Mouse (Mus musculus) CH12.LX (cell line): ENCODE data around the gene Tial1. TPM values are rescaled to one million over a fixed set of nuclear protein-coding genes. Genes with fewer than 3 reads are reported as not detected.

Experiments
- DNase-seq: peaks from one replicate; pipeline ENCODE4 v3.0.0-alpha.2; 2013; ENCODE audit errors: extremely low read depth
- H3K27ac ChIP-seq: 2 replicates; pipeline ENCODE4 v1.5.1; 2012; ENCODE audit warnings: low read depth, mild to moderate bottlenecking, control low read depth, moderate library complexity; ENCODE audit not compliant: insufficient read depth
- H3K27me3 ChIP-seq: replicated peaks from 2 replicates; pipeline ENCODE3; 2012; ENCODE audit warnings: inconsistent platforms
- H3K36me3 ChIP-seq, 2 experiments: replicated peaks in 1 of 2; 2 replicates each; pipeline versions ENCODE3 to v1.6.1; 2012; ENCODE audit warnings: inconsistent platforms in 1 of 2, low read length in 1 of 2, mild to moderate bottlenecking in 1 of 2, mixed read lengths in 1 of 2, moderate library complexity in 1 of 2; ENCODE audit not compliant: control insufficient read depth in 1 of 2, insufficient read depth in 1 of 2
- H3K4me1 ChIP-seq, 2 experiments: 2 replicates each; pipeline ENCODE4 v1.6.1; 2012; ENCODE audit warnings: inconsistent platforms in 1 of 2, moderate library complexity in 1 of 2; ENCODE audit not compliant: insufficient read depth in 2 of 2, control insufficient read depth in 1 of 2
- H3K4me2 ChIP-seq: 2 replicates; pipeline ENCODE4 v1.6.1; 2012; ENCODE audit warnings: low read depth, mild to moderate bottlenecking, control low read depth; ENCODE audit not compliant: poor library complexity, insufficient read depth, severe bottlenecking
- H3K4me3 ChIP-seq, 3 experiments: fragments of 150-350 bp in 1 of 3; sonication (generic) in 1 of 3; replicated peaks in 1 of 3; 2 replicates each; pipeline versions ENCODE3 to v1.5.1; 2011 to 2012; ENCODE audit warnings: low read depth in 2 of 3, low read length in 2 of 3, mild to moderate bottlenecking in 2 of 3, moderate library complexity in 2 of 3, control low read depth in 1 of 3, improper control_type of control experiment in 1 of 3, inconsistent platforms in 1 of 3, mixed read lengths in 1 of 3; ENCODE audit not compliant: poor library complexity in 1 of 3
- H3K79me2 ChIP-seq: replicated peaks from 2 replicates; pipeline ENCODE4 v1.6.1; 2012; ENCODE audit warnings: mild to moderate bottlenecking, moderate library complexity; ENCODE audit not compliant: control insufficient read depth, poor library complexity, insufficient read depth, severe bottlenecking; ENCODE audit errors: extremely low read depth
- H3K9ac ChIP-seq: 2 replicates; pipeline ENCODE4 v1.6.1; 2012; ENCODE audit warnings: low read depth, mild to moderate bottlenecking, control low read depth, moderate library complexity; ENCODE audit not compliant: insufficient read depth
- H3K9me3 ChIP-seq: replicated peaks from 2 replicates; pipeline ENCODE3; 2012; ENCODE audit warnings: low read length, inconsistent platforms, mixed read lengths
- BHLHE40 ChIP-seq: IDR thresholded peaks from 2 replicates; pipeline ENCODE4 v1.6.1; 2011; ENCODE audit warnings: mild to moderate bottlenecking, low read depth, low read length, improper control_type of control experiment
- CHD2 ChIP-seq: IDR thresholded peaks from 2 replicates; pipeline ENCODE4 v1.6.1; 2011; ENCODE audit warnings: low read length, improper control_type of control experiment
- CTCF ChIP-seq, 2 experiments: IDR thresholded peaks in 1 of 2; conservative IDR thresholded peaks in 1 of 2; 2 replicates each; pipeline ENCODE4 v1.5.1; 2011 to 2012; ENCODE audit warnings: low read depth in 2 of 2, low read length in 2 of 2, improper control_type of control experiment in 1 of 2, inconsistent platforms in 1 of 2, mild to moderate bottlenecking in 1 of 2, moderate library complexity in 1 of 2
- E2F4 ChIP-seq: IDR thresholded peaks from 2 replicates; pipeline ENCODE4 v1.6.1; 2011; ENCODE audit warnings: low read depth, low read length, improper control_type of control experiment; ENCODE audit not compliant: insufficient replicate concordance
- ELF1 ChIP-seq: IDR thresholded peaks from 2 replicates; pipeline ENCODE4 v1.6.1; 2014; ENCODE audit warnings: low read depth, mild to moderate bottlenecking, inconsistent platforms, low read length, improper control_type of control experiment
- EP300 ChIP-seq: IDR thresholded peaks from 2 replicates; pipeline ENCODE4 v1.6.1; 2011; ENCODE audit warnings: low read length, improper control_type of control experiment
- ETS1 ChIP-seq: conservative IDR thresholded peaks from 2 replicates; pipeline ENCODE4 v1.6.1; 2012; ENCODE audit warnings: low read depth, mild to moderate bottlenecking, inconsistent platforms, low read length, improper control_type of control experiment, moderate library complexity
- HCFC1 ChIP-seq: IDR thresholded peaks from 2 replicates; pipeline ENCODE4 v1.6.1; 2012; ENCODE audit warnings: low read depth, mild to moderate bottlenecking, inconsistent platforms, low read length, improper control_type of control experiment
- JUN ChIP-seq: IDR thresholded peaks from 2 replicates; pipeline ENCODE4 v1.6.1; 2011; ENCODE audit warnings: low read depth, mild to moderate bottlenecking, low read length, improper control_type of control experiment, moderate library complexity; ENCODE audit not compliant: insufficient read depth
- JUND ChIP-seq: conservative IDR thresholded peaks from 2 replicates; pipeline ENCODE4 v1.6.1; 2011; ENCODE audit warnings: low read depth, low read length, improper control_type of control experiment
- MAX ChIP-seq: IDR thresholded peaks from 2 replicates; pipeline ENCODE4 v1.6.1; 2011; ENCODE audit warnings: low read length, improper control_type of control experiment
- NRF1 ChIP-seq: IDR thresholded peaks from 2 replicates; pipeline ENCODE4 v1.6.1; 2014; ENCODE audit warnings: low read depth, mild to moderate bottlenecking, inconsistent platforms, low read length, improper control_type of control experiment, moderate library complexity
- POLR2AphosphoS2 ChIP-seq: IDR thresholded peaks from 2 replicates; pipeline ENCODE4 v1.6.1; 2011; ENCODE audit warnings: low read depth, low read length, improper control_type of control experiment
- RAD21 ChIP-seq: IDR thresholded peaks from 2 replicates; pipeline ENCODE4 v1.6.1; 2011; ENCODE audit warnings: low read depth, mild to moderate bottlenecking, low read length, improper control_type of control experiment, moderate library complexity
- SMC3 ChIP-seq: IDR thresholded peaks from 2 replicates; pipeline ENCODE4 v1.6.1; 2011; ENCODE audit warnings: low read depth, low read length, improper control_type of control experiment
- TBP ChIP-seq: conservative IDR thresholded peaks from 2 replicates; pipeline ENCODE4 v1.6.1; 2011; ENCODE audit warnings: low read depth, low read length, improper control_type of control experiment
- UBTF ChIP-seq: IDR thresholded peaks from 2 replicates; pipeline ENCODE4 v1.6.1; 2012; ENCODE audit warnings: low read depth, mild to moderate bottlenecking, inconsistent platforms, low read length, improper control_type of control experiment, moderate library complexity
- USF2 ChIP-seq: conservative IDR thresholded peaks from 2 replicates; pipeline ENCODE4 v1.6.1; 2011; ENCODE audit warnings: low read depth, low read length, improper control_type of control experiment
- ZC3H11A ChIP-seq: IDR thresholded peaks from 2 replicates; pipeline ENCODE4 v1.6.1; 2012; ENCODE audit warnings: low read depth, mild to moderate bottlenecking, inconsistent platforms, low read length, improper control_type of control experiment
- ZKSCAN1 ChIP-seq: IDR thresholded peaks from 2 replicates; pipeline ENCODE4 v1.6.1; 2012; ENCODE audit warnings: low read depth, inconsistent platforms, low read length, improper control_type of control experiment, borderline replicate concordance
- ZMIZ1 ChIP-seq: IDR thresholded peaks from 2 replicates; pipeline ENCODE4 v1.6.1; 2012; ENCODE audit warnings: low read depth, mild to moderate bottlenecking, inconsistent platforms, low read length, improper control_type of control experiment
- ZNF384 ChIP-seq: IDR thresholded peaks from 2 replicates; pipeline ENCODE4 v1.6.1; 2012; ENCODE audit warnings: low read depth, low read length, improper control_type of control experiment, inconsistent platforms
- dilution Hi-C: fragments of 300-500 bp; cut with MboI; formaldehyde crosslinking; loops from 2 replicates; pipeline ENCODE4 v1.14.3; 2020; ENCODE audit warnings: low sequenced_read_pairs; ENCODE audit not compliant: extremely low pct_unique_long_range_greater_than_20kb, extremely low pct_ligation_motif_present
- in situ Hi-C: fragments of 300-500 bp; cut with MboI; formaldehyde crosslinking; loops from 3 replicates; pipeline ENCODE4 v1.14.3; 2019; ENCODE audit warnings: low sequenced_read_pairs, low pct_ligation_motif_present, low pct_unique_long_range_greater_than_20kb, mixed read lengths
- polyA plus RNA-seq: library from polyadenylated mRNA; unstranded; fragments of >175 nt; gene quantifications from 2 replicates; pipeline ENCODE4 v1.2.1, GENCODE M21; 2012; ENCODE audit warnings: low read depth; ENCODE audit not compliant: insufficient read length
- total RNA-seq, 2 experiments: library from RNA; depleted of rRNA; stranded (reverse); fragments of 300-350 nt in 1 of 2; fragments of >200 nt in 1 of 2; gene quantifications; 2 replicates each; pipeline ENCODE4 v1.2.3; 2012 to 2014

The Tial1 gene
- total and polyA plus RNA-seq, 3 experiments: 43.2 to 101 (median 52.9) TPM

- peak; percentile 71; the same call in 1 of the 2 replicates for TF ChIP-seq TBP
Observed at GRCm38 (mm10) chr7:128461285-128462215, at the start of gene Tial1 (continued).

GRCm38 (mm10) chr7:128504091-128504490 is 42.6 kb upstream of the Tial1 start:
- Histone ChIP-seq H3K9ac (no peak overlapping the region), H3K4me1 (no peaks in the 10 kb centered on the region), H3K36me3 (no peaks in the 10 kb centered on the region), H3K27me3 (no peaks in the 10 kb centered on the region), H3K79me2 (no peaks in the 10 kb centered on the region), H3K4me3 (no peak overlapping the region), H3K27ac (no peak overlapping the region), H3K4me2 (no peak overlapping the region), H3K9me3 (no peaks in the 10 kb centered on the region)
- TF ChIP-seq UBTF: no peak
- TF ChIP-seq CHD2: no peak
- no peak for TF ChIP-seq TBP
- TF ChIP-seq MAX: no peak
- TF ChIP-seq RAD21: no peak
- TF ChIP-seq ELF1: no peak
- no peak for TF ChIP-seq USF2
- TF ChIP-seq ZMIZ1: no peak
- in situ Hi-C loops (no loop called here), dilution Hi-C loops (no loop called here)
- no peak for DNase-seq

- Histone ChIP-seq H3K4me2 (no peak overlapping the region), H3K4me1 (no peaks in the 10 kb centered on the region), H3K36me3 (no peaks in the 10 kb centered on the region), H3K9ac (no peak overlapping the region), H3K27me3 (no peaks in the 10 kb centered on the region), H3K9me3 (no peaks in the 10 kb centered on the region), H3K27ac (no peak overlapping the region), H3K79me2 (no peaks in the 10 kb centered on the region), H3K4me3 (no peak overlapping the region)
- in situ Hi-C loops (no loop called here), dilution Hi-C loops (no loop called here)
- DNase-seq: no peak
- no peak for TF ChIP-seq HCFC1
- TF ChIP-seq NRF1: no peak
- TF ChIP-seq EP300: no peak
- no peak for TF ChIP-seq ZKSCAN1
- no peak for TF ChIP-seq E2F4
- no peak for TF ChIP-seq ZMIZ1
- no peak for TF ChIP-seq RAD21
- TF ChIP-seq JUN: no peak
- no peak for TF ChIP-seq USF2
- no peak for TF ChIP-seq JUND
- TF ChIP-seq ZC3H11A: no peak
- no peak for TF ChIP-seq CTCF (conservative IDR thresholded peaks at IDR 0.05 in 1 of 2, IDR thresholded peaks at IDR 0.05 in 1 of 2; ENCODE audit: low read depth in 2 of 2, low read length in 2 of 2)
- TF ChIP-seq SMC3: no peak
- TF ChIP-seq MAX: no peak
- no peak for TF ChIP-seq POLR2AphosphoS2
- no peak for TF ChIP-seq ETS1
- TF ChIP-seq BHLHE40: no peak
- TF ChIP-seq ZNF384: no peak
Observed at GRCm38 (mm10) chr7:128499801-128500200, 38.3 kb upstream of the Tial1 start.
